Mouse (Mus musculus): ENCODE measurements around the gene Dok4. TPM values are rescaled to one million over a fixed set of nuclear protein-coding genes. Genes with fewer than 3 reads are reported as not detected.
A peak's percentile ranks its signal among the peaks of the same experiment; 100 is the strongest.

Dok4 gene
- total RNA-seq (2017): 2.2 and 3.3 TPM in 2 replicates

DNA sequence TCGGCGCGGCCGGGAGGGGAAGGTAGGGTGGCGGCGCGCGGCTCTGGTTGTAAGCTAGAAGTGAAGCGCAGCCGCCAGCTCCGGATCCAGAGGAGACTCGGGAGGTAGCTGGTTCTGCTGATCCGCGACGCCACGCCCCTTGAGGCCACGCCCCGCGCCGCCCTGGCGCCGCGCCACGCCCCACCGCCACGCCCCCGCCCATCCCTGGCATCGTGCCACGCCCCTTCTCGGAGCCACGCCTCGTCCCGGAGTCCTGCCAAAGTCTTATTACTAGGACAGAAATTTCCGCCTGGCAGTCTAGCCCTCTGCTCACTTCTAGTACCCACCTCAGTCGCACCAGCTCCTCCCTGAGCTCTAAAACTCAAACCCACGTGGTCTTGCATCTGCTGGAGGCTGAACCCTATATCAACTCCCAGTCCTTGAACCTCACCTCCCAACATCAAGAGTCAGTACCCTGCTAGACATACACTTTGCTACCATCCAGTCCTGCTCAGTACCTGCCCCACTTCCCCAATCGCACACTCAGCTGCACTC is at the start of gene Dok4:
Gene Dok4 (minus strand): TSS at position 134 of the 534 bp plus-strand sequence.
- peak; percentile 41 for ATAC-seq (ENCODE audit: extremely low read depth, insufficient number of reproducible peaks, low FRiP score, poor library complexity, severe bottlenecking)

DNA sequence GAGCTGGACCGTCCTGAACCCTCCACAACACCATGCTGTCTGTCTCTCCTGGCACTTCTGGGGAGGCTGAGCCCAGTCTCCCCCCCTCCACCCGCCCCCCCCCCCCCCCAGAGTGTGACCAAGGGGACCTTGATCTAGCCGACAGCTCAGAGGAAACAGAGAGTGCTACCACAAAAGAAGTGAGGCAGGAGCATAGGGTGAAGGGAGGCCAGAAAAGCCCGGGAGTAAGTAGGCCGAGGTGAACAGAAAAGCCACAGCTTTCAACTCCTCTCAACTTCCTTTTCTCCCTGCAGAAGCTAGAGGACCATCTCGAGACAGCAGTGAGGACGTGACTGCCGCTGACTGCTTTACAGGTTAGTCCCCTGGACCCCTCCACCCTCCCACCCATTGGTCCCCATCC is 47.3 kb upstream of the Dok4 start, which contains the start of gene Adgrg5:
Gene Adgrg5 (plus strand): TSS at position 290 of the 400 bp plus-strand sequence.
- no peak for ATAC-seq (ENCODE audit: extremely low read depth, insufficient number of reproducible peaks, low FRiP score, poor library complexity, severe bottlenecking)

DNA sequence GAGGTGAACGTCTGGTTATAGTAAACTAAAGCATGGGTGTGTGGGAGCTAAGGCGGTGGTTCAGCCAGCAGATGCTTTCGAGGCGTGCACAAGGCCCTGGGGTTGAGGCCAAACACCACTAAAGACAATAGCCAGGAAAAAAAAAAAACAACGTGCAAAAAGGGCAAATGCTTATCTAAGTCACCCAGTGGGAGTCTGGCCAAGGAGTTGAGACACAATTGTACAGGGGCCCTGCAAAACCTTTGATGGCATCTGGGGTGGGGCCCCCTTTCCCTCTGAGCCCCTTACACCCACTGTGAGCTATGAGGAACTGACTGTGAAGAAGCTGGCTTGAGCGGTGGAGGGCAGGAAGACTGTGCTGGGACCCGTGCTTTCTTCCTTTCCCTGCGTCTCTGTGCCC is 46.5 kb upstream of the Dok4 start:
- no peak for ATAC-seq (ENCODE audit: extremely low read depth, insufficient number of reproducible peaks, low FRiP score, poor library complexity, severe bottlenecking)

DNA sequence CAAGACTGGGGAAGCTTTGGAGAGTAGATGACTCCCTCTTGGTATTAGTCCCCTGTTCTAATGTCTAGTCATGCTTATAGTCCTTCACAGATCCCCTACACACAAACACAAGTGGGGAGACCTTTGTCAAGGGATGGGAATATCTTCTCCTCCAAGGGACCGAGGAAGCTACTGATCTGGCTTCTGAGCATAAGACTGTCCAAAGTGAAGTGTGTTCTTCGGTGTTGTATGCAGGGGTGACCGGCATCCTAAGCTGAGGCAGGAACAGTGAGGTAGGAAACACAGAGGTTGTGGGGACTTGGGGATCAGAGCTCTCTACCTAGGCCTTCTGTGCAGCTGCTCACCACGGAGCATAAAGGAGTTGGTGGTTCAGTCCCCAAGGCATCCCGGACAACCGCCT is 46.0 kb upstream of the Dok4 start:
- ATAC-seq (ENCODE audit: extremely low read depth, insufficient number of reproducible peaks, low FRiP score, poor library complexity, severe bottlenecking): no peak

DNA sequence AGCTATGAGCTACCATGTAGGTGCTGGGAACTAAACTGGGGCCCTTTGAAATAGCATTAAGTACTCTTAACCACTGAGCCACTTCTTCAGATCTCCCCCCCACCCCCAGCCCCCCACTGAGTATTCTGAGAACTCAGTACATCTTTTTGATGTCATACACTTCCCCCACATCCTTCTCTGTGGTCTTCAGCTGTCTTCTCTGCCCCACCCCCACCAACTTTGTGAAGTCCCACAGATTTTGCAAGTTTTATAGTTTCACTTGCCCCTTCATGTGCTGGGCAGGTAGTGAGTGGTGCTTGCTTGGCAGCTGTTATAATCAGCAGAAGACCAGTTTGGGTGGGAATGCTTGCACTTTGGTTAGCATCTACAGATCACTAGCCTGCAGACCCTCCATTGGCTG is 43.1 kb upstream of the Dok4 start:
- no peak for ATAC-seq (ENCODE audit: extremely low read depth, insufficient number of reproducible peaks, low FRiP score, poor library complexity, severe bottlenecking)

DNA sequence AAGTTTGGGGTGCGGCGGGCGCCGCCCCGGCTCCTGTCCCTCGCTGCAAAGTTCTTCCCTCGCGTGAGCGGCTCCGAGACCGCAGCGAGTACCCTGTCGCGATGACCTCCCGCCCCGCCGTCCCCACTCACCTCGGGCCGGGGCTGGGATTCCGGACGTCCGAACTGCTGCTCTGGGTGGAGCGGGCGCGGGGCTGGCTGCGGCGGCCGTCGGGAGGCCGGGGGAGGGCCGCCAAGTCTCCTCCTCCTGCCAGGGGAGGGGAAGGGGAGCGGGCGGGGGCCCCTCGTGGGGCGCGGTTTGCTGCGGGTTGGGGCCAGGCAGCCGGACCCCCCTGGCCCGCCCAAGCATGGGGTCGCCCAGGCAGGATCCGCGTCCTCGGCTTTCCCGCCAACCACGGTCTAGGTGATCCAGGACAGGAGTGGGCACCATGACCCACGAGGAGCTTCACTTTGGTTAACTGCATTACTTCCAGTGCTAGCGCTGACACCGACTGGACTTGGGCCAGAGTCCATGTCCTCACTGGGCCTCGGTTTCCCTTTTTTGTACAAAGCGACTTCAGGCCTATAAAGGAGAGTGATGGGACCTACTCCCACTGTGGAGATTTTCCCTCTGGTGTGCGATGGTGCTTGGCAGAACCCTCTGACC is 41.8 kb upstream of the Dok4 start, which contains the start of gene Ccdc102a:
Gene Ccdc102a (minus strand): TSS at position 248 of the 645 bp plus-strand sequence.
- ATAC-seq (ENCODE audit: extremely low read depth, insufficient number of reproducible peaks, low FRiP score, poor library complexity, severe bottlenecking): no peak

DNA sequence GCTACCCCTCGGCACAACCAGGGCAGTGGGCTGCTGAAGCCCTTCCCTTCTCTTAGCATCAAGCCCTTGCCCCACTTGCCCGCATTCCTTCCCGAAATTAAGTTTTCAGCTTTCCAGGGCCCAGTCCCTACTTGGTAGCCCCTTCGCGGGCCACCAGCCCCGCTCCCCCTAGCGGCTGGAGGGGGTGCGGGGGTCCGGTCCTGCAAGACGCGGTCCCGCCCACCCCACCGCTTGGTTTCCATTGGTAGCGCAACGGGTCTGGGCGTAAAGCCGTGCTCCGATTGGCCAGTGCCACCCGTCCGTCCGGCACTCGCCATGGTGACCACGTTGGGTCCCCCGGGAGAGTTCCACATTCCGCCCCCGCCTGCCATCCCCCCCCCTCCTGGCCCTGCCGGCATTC is 41.2 kb upstream of the Dok4 start:
- ATAC-seq (ENCODE audit: extremely low read depth, insufficient number of reproducible peaks, low FRiP score, poor library complexity, severe bottlenecking): peak; percentile 72

DNA sequence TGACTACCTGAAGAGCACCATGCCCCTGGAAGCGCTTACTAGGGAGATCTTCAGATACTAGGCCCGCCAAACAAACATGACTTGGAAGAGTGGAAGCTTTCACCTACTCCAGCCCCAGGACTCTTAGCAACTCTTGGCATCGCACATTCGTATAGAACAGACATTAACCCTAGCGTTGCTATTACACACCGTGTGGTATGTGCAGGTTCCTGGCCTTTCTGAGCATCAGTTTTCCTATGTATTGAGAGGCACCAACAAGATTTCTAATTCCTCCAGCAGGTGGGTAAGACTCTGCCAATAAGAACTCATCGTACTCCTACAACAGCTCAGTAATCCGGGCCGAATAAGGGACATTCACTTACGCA is 40.8 kb upstream of the Dok4 start:
- ATAC-seq (ENCODE audit: extremely low read depth, insufficient number of reproducible peaks, low FRiP score, poor library complexity, severe bottlenecking): no peak

DNA sequence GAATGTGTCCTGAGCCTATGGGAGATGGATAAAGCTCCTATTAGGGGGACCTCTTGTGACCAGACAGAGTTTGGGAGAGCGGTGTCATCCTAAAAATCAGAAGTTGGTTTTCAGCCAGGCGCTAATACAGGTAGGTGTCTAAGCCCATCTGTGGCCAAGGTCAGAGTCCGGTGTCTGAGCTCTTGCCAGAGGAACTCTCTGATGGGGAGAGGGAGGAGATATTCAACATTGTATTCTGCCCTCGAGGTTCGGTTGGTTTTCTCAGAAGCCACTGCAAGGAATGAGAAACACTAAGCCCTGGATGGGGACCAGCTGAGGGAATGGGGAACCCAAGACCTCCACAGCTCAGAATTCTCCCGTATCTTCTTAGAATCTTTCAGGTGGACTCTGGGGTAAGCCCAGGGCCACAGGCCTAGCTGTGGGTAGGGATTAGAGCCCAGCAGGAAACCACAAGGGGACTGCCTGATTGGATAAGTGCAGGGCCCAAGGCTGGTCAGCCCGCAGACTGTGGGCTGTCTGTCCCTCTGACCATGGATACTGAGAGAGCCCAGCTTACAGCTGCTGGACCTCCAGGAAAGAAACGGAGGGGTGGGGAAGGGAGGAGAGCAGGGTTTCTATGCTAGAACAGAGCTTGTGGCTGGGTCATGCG is 40.3 kb upstream of the Dok4 start:
- ATAC-seq (ENCODE audit: extremely low read depth, insufficient number of reproducible peaks, low FRiP score, poor library complexity, severe bottlenecking): no peak

DNA sequence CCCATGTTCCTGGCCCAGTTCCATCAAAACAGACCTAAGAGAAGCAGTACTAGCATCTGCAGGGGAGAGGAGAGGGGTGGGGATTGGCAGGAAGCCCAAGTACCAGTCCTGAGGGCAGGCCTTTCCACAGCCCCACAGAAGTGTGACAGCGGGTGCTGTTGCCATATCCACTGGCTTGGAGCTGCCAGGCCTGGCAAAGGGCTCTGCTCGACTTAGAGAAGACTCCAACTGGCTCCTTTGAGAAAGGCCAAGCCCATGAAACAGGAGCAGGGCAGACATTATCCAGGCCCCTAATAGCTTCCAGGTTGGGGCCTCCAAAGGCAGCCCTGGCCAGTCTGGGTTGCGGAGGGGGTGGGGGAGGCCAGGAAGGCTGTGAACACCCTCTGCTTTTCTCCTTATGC is 38.6 kb upstream of the Dok4 start:
- ATAC-seq (ENCODE audit: extremely low read depth, insufficient number of reproducible peaks, low FRiP score, poor library complexity, severe bottlenecking): no peak

DNA sequence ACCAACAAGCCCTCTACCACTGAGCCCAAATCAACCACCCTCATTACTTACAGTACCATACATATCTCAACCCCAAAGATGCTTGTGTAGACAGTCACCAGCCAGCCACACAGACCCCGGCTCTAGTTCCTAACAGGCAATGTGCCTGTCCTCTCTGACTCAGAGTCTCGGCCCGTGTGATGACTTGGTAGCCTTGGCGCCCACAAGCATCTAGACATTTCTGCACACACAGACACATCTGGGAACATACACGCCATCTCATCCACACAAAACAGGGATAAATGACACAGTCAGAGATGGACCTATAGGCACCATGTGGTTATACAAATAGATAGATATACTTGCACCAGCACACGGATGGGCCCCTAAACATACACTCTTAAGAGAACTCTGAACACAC is 38.1 kb upstream of the Dok4 start:
- ATAC-seq (ENCODE audit: extremely low read depth, insufficient number of reproducible peaks, low FRiP score, poor library complexity, severe bottlenecking): no peak

DNA sequence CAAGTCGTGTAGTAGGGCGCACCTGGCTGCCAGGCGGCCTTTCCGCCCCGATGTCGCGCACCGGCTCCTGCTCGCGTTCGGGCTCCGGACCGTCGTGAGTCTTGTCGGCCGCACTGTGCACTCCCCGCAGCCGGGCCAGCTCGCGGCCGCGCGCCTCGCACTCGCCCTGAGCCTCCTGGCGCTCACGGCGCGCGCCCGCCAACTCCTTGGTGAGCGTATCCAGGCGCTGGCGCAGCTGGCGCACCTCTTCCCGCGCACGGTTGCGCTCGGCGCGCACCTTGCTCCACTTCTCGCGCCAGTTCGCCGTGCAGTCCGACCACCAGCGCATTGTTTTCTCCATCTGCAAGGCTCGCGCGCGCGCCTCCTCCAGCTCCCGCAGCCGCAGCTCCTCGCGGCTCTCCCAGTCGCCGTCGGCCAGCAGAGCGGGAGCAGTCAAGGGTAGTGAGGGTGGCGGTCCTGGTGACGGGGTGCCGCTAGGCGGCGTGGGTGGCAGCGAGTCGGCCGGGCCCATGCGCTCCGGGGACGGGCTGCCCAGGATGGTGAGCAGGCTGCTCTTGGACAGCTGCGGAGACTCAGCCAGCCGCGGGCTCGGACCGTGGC is 37.0 kb upstream of the Dok4 start:
- no peak for ATAC-seq (ENCODE audit: extremely low read depth, insufficient number of reproducible peaks, low FRiP score, poor library complexity, severe bottlenecking)

DNA sequence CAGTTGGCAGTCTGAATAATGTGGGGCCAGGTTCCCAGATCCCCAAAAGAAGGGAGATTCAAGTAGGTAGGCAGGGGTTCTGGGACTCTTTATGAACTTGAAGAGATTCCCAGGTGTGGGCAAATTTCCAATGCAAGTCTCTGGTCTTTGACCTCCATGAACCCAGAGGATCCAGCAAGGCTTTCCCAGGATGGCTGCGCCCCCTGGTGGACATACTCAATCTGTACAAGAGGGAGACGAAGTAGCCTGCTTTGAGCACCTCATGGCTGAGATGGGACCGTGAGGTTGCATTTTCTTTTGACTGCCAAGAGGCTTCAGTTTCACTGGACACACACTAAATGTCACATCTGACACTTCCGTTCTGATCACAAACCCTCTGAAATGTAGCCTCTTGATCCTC is 32.7 kb upstream of the Dok4 start:
- peak; percentile 47; the same call in 1 of the 2 replicates for ATAC-seq (ENCODE audit: extremely low read depth, insufficient number of reproducible peaks, low FRiP score, poor library complexity, severe bottlenecking)

DNA sequence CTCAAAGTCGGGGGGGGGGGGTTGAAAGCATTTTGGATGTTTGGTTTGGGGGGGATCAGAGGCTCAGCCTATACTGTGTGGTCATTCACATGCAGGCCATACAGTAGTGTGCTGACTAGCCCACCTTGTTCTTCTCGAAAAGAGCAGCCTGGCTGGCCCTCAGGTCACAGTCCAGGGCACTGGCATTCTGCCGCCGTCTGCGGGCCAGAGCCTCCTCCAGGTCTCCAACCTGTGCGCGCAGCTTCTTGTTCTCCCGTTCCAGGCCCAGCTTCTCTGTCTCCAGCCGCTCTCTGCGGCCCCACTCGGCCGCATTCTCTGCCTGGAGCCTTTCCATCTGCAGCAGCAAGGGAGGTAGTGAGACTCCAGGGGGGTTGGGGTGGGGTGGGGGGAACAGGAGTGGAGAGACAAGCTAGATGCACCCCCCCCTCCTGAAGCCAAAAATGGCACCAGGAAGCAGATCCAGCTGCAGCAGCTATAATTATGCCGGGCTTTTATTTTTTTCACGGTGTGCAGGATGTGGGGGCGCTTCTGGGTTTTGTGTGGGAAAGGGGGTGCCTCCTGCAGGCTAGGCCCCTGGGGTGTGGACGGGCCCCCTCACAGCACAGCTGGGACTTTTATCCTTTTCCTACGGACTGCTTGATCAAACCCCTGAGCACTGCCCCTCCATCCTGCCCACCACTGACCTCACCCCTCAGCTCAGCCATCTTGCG is 31.6 kb upstream of the Dok4 start:
- no peak for ATAC-seq (ENCODE audit: extremely low read depth, insufficient number of reproducible peaks, low FRiP score, poor library complexity, severe bottlenecking)

DNA sequence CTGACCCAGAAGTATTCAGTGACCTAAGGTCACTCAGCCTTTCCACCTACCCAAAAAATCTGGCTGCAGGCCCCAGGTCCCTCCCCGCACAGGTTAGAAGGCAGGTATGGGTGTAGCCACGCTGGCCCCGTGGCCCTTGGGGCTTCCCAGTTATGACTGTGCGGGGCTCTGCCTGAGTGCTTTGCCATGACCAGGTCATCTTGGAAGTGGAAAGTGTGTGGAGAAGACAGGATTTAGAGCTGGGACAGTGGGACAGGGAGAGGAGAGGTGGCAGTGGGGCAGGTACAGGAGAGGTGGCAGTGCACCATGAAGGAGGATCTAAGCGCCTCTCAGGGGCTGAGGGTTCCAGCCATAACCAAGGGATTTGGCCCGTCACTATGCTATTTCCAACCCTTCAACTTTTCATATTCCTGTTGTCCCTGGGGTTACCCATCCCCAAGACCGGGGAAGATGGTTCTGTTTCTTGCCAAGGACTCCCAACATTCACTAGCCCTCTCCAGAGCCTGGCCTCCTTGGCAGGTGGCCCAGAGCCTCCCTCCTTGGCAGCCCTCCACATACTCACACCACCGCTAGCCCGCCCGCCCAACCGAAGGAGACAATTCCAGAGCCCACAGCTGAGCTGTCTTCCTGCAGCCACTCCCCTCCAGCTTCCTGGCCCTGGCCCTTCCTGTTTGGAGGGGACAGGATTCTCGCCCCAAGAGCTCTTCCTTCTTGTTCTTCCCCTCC is 28.5 kb upstream of the Dok4 start:
- ATAC-seq (ENCODE audit: extremely low read depth, insufficient number of reproducible peaks, low FRiP score, poor library complexity, severe bottlenecking): no peak

DNA sequence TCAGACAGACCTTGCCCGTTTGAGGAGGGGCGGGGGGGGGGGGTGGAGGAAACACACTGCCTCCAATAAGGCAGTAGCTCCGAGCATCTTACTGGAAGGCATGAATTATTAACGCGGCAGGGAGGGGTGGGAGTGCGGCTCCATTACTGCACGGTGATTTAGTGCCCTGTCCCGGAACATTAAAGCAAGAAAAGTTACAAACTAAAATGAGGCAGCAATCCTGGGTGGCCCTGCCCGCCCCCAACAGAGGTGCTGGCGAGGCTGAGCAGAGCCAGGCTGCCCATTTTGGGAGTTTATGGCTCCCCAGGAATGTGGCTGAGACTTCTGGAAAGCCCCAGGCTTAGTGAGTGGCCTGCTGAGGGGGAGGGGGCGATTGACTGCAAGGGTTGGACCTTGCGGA is 27.6 kb upstream of the Dok4 start:
- no peak for ATAC-seq (ENCODE audit: extremely low read depth, insufficient number of reproducible peaks, low FRiP score, poor library complexity, severe bottlenecking)

DNA sequence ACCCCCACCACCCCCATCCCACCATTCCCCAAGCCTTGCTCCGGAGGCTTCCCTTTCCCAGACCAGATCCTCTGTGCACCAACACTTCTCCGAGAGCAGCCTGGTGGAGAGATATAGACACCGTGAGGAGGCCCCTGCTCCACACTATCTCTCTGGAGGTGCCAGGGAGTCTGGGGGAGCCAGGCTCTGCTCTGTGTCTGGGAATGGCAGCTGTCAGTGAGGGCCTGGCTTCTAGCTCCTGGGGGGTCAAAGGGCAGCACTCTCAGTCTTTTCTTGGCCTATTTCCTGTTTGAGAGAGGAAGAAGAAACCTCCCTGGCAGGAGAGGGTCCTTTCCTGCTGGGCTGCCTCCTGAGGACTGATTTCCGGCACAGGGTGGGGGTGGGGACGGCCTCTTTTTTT is 24.9 kb upstream of the Dok4 start:
- ATAC-seq (ENCODE audit: extremely low read depth, insufficient number of reproducible peaks, low FRiP score, poor library complexity, severe bottlenecking): no peak

DNA sequence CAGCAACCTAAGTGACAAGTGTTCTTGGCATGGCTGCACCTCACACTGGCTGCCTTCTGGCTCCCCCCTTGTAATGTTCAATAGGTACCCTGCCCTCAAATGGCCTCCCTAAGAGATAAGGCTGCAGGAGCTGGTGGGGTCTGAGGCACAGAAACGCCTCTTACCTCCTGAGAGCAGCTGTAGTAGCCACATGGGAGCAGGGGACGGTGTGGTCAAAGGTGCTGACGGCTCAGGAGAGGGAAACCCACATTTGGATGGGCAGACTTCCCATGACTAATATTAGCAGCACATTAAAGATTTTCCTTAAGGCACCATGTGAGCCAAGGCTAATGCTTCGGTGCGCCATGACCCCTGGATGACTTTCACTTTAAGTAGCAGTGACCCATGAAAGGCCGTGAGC is 24.5 kb upstream of the Dok4 start:
- ATAC-seq (ENCODE audit: extremely low read depth, insufficient number of reproducible peaks, low FRiP score, poor library complexity, severe bottlenecking): no peak

DNA sequence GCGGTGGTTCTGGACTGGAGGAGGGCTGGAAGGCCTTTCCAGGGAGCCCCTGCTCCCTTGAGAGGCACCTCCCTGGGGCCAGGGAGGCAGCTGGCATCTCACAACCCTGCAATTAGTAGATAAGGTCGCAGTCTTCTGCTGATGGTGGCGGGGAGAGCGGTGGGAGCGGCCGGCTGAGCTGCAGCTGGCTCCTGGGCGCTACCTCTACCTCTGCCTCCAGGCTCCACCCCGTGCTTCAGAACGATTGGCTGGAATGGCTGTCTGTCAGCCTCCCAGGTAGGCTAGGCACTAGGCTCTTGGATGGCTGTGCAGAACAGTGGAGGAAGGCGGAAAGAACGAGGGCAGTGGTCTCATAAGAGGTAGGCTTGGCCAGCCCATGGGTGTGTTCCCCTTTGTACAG is 23.1 kb upstream of the Dok4 start:
- ATAC-seq (ENCODE audit: extremely low read depth, insufficient number of reproducible peaks, low FRiP score, poor library complexity, severe bottlenecking): no peak
